Mouse (Mus musculus) embryonic facial prominence, embryonic 11.5 days (tissue): ENCODE data around the gene Oxct2a. TPM values are rescaled to one million over a fixed set of nuclear protein-coding genes. Genes with fewer than 3 reads are reported as not detected.

Experiments
- ATAC-seq: fragments of 200-750 bp; cut with Nextera tagmentation; replicated peaks from 2 replicates; pipeline ENCODE4 v1.8.0; 2017; ENCODE audit warnings: low read depth; ENCODE audit not compliant: insufficient number of reproducible peaks, low FRiP score, low TSS enrichment
- DNase-seq: peaks from one replicate; pipeline ENCODE4 v3.0.0-alpha.2; 2015; ENCODE audit warnings: low spot score
- H3K27ac ChIP-seq: fragments of 300-500 bp; sonication (generic); replicated peaks from 2 replicates; pipeline ENCODE4 v1.5.1; 2014; ENCODE audit warnings: mild to moderate bottlenecking, low read depth, low read length, control low read depth
- H3K27me3 ChIP-seq: fragments of 300-500 bp; sonication (generic); 2 replicates; pipeline ENCODE4 v1.6.1; 2014; ENCODE audit warnings: mild to moderate bottlenecking, low read length, moderate library complexity, mixed read lengths; ENCODE audit not compliant: control insufficient read depth, insufficient read depth
- H3K36me3 ChIP-seq: fragments of 300-500 bp; sonication (generic); replicated peaks from 2 replicates; pipeline ENCODE4 v1.6.1; 2014; ENCODE audit warnings: low read depth, mild to moderate bottlenecking, low read length, moderate library complexity, mixed read lengths; ENCODE audit not compliant: control insufficient read depth, insufficient read depth
- H3K4me1 ChIP-seq: fragments of 300-500 bp; sonication (generic); 2 replicates; pipeline ENCODE4 v1.6.1; 2014; ENCODE audit warnings: low read length, mixed read lengths; ENCODE audit not compliant: control insufficient read depth, insufficient read depth
- H3K4me2 ChIP-seq: fragments of 300-500 bp; sonication (generic); 2 replicates; pipeline ENCODE4 v1.6.1; 2014; ENCODE audit warnings: low read depth, mild to moderate bottlenecking, control low read depth, low read length, moderate library complexity
- H3K4me3 ChIP-seq: fragments of 300-500 bp; sonication (generic); 2 replicates; pipeline ENCODE4 v1.5.1; 2014; ENCODE audit warnings: low read depth, low read length, control low read depth
- H3K9ac ChIP-seq: fragments of 300-500 bp; sonication (generic); replicated peaks from 2 replicates; pipeline ENCODE4 v1.6.1; 2014; ENCODE audit warnings: mild to moderate bottlenecking, control low read depth, low read length
- H3K9me3 ChIP-seq: fragments of 300-500 bp; sonication (generic); replicated peaks from 2 replicates; pipeline ENCODE4 v1.6.1; 2016; ENCODE audit warnings: mild to moderate bottlenecking, low read length, inconsistent platforms, mixed read lengths; ENCODE audit not compliant: control insufficient read depth
- WGBS: fragments of 180-500 bp; shearing (Covaris S2); extraction: QIAGEN DNeasy Blood & Tissue Kit; methylation state at CpG from one replicate; pipeline ENCODE4 v1.1.7; 2014; 5-methylcytosine and 5-hydroxymethylcytosine counted together
- polyA plus RNA-seq: library from polyadenylated mRNA; unstranded; fragments of >200 nt; fragmentation: Nextera tagmentation; extraction: Ambion mirVana; gene quantifications from 2 replicates; pipeline ENCODE4 v1.2.1, GENCODE M21; 2014

Oxct2a gene
- polyA plus RNA-seq, 1 experiment from 2014 or later: not detected

- no peak for ATAC-seq
- 54% methylated on average over 3 of the region's 3 CpGs for WGBS
- Histone ChIP-seq H3K27me3 (no peaks in the 10 kb centered on the region), H3K9ac (no peak overlapping the region), H3K9me3 (no peaks in the 10 kb centered on the region), H3K27ac (no peak overlapping the region), H3K4me3 (no peak overlapping the region), H3K4me1 (no peaks in the 10 kb centered on the region), H3K36me3 (no peaks in the 10 kb centered on the region), H3K4me2 (no peak overlapping the region)
- no peak for DNase-seq
Observed at GRCm38 (mm10) chr4:123308292-123308691, 15.1 kb downstream of the Oxct2a start.

- Histone ChIP-seq H3K36me3 (peaks cover 6% of the 10 kb centered on the region), H3K9ac (no peak overlapping the region), H3K4me2 (no peak overlapping the region), H3K27me3 (no peaks in the 10 kb centered on the region), H3K27ac (no peak overlapping the region), H3K4me1 (no peaks in the 10 kb centered on the region), H3K9me3 (no peaks in the 10 kb centered on the region), H3K4me3 (no peak overlapping the region)
- 88% methylated on average over 10 of the region's 10 CpGs for WGBS
- ATAC-seq (no peak), DNase-seq (no peak)
Observed at GRCm38 (mm10) chr4:123306999-123307398, 16.4 kb downstream of the Oxct2a start.

DNA sequence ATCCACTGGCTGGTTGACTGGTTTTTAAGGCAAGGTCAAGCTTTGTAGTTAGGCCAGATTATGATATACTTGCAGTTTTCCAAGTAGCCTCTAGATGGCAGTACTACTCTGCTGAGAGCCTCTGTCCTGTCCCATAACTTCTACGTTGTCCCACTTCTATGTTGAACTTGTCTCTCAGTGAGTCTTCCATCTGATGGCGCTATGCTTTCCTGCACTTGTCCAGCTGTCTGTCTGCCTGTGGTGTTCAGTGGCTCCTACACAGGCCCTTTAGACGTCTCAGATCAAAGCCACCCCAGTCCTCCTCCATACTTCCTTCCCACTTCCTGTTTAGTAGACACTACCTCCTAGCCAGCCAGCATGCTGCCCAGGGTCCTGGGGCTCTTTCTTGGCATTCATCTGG, 17.6 kb downstream of the Oxct2a start:
- H3K9ac ChIP-seq: no peak overlapping the region
- H3K27me3 ChIP-seq: no peaks in the 10 kb centered on the region
- no peak overlapping the region for H3K27ac ChIP-seq
- H3K4me3 ChIP-seq: no peak overlapping the region
- no peaks in the 10 kb centered on the region for H3K9me3 ChIP-seq
- H3K36me3 ChIP-seq: peaks cover 6% of the 10 kb centered on the region
- H3K4me2 ChIP-seq: no peak overlapping the region
- ATAC-seq (no peak), DNase-seq (peak; percentile 78)
- no peaks in the 10 kb centered on the region for H3K4me1 ChIP-seq
- 28% methylated on average over 3 of the region's 3 CpGs for WGBS

GRCm38 (mm10) chr4:123298980-123299670, 24.3 kb downstream of the Oxct2a start:
- no peaks in the 10 kb centered on the region for H3K27me3 ChIP-seq
- H3K36me3 ChIP-seq: peaks cover 23% of the 10 kb centered on the region
- H3K9ac ChIP-seq: no peak overlapping the region
- WGBS: 94% methylated on average over 11 of the region's 11 CpGs
- H3K4me3 ChIP-seq: no peak overlapping the region
- H3K9me3 ChIP-seq: no peaks in the 10 kb centered on the region
- no peak overlapping the region for H3K27ac ChIP-seq
- H3K4me2 ChIP-seq: no peak overlapping the region
- no peak for ATAC-seq
- H3K4me1 ChIP-seq: no peaks in the 10 kb centered on the region
- no peak for DNase-seq

- DNase-seq (no peak), ATAC-seq (no peak)
- no peaks in the 10 kb centered on the region for H3K27me3 ChIP-seq
- no peak overlapping the region for H3K9ac ChIP-seq
- H3K27ac ChIP-seq: no peak overlapping the region
- H3K9me3 ChIP-seq: no peaks in the 10 kb centered on the region
- no peak overlapping the region for H3K4me2 ChIP-seq
- no peaks in the 10 kb centered on the region for H3K4me1 ChIP-seq
- peaks cover 25% of the 10 kb centered on the region for H3K36me3 ChIP-seq
- no peak overlapping the region for H3K4me3 ChIP-seq
- 91% methylated on average over 4 of the region's 4 CpGs for WGBS
Observed at GRCm38 (mm10) chr4:123298226-123298625, 25.2 kb downstream of the Oxct2a start.

- WGBS: 91% methylated on average over 21 of the region's 22 CpGs
- no peak overlapping the region for H3K27ac ChIP-seq
- H3K4me3 ChIP-seq: no peak overlapping the region
- peaks cover 21% of the 10 kb centered on the region for H3K36me3 ChIP-seq
- no peak for DNase-seq
- no peaks in the 10 kb centered on the region for H3K4me1 ChIP-seq
- no peak; the same call in 1 of the 2 replicates for ATAC-seq
- H3K4me2 ChIP-seq: no peak overlapping the region
- H3K9me3 ChIP-seq: no peaks in the 10 kb centered on the region
- no peaks in the 10 kb centered on the region for H3K27me3 ChIP-seq
- H3K9ac ChIP-seq: no peak overlapping the region
Observed at GRCm38 (mm10) chr4:123297195-123297960, 26.1 kb downstream of the Oxct2a start.

DNA sequence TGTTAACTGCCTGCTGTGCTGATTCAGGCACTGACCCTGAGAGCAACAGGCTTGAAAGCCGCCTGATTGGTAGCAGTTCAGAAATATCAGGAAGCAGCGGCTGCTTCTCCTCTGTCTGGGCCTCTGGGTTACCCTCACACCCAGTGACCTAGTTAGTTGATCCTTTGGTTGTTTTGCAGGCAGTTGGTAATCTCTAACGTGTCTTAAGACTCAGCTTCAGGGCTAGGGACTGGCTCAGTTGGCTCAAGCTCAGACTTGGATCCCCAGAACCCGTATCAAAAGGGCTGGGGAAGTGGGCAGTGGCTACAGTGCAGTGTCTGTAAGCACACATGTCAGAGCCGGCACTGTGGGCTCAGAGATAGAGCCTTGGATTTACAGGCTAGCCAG, 27.3 kb downstream of the Oxct2a start:
- H3K4me1 ChIP-seq: no peaks in the 10 kb centered on the region
- ATAC-seq (no peak), DNase-seq (no peak)
- H3K27ac ChIP-seq: no peak overlapping the region
- no peak overlapping the region for H3K4me2 ChIP-seq
- H3K4me3 ChIP-seq: no peak overlapping the region
- WGBS: 87% methylated on average over 5 of the region's 5 CpGs
- H3K27me3 ChIP-seq: no peaks in the 10 kb centered on the region
- peaks cover 20% of the 10 kb centered on the region for H3K36me3 ChIP-seq
- H3K9me3 ChIP-seq: no peaks in the 10 kb centered on the region
- no peak overlapping the region for H3K9ac ChIP-seq

DNA sequence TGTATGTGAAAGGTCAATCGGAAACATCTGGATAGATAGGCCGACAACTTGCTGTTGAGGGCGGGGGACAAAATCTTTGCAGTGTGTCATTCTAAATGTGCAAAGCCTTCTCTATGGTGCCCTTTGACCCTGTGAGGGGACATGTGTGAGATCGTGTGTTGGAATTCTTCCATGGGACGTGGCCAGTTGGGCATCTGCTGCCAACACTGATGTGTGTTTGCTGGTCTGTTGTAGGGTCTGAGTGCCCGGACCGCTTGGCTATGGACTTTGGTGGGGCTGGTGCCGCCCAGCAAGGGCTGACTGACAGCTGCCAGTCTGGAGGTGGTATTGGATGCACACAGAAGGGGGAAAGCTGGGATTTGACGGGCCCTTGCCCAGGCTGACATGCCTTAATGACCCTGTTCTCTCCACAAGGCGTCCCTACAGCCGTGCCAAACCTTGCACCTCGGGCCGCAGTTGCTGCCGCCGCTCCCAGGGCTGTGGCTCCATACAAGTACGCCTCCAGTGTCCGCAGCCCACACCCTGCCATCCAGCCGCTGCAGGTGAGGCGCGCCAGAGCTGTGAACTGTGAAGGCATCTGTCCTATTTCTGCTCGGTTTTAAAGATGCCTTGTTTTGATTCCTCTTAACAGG, 27.8 kb downstream of the Oxct2a start:
- DNase-seq (no peak), ATAC-seq (0 out of 2 replicates have a peak, but pooled peaks have one; percentile 21)
- WGBS: 89% methylated on average over 21 of the region's 21 CpGs
- H3K9ac ChIP-seq: no peak overlapping the region
- H3K36me3 ChIP-seq: peaks cover 24% of the 10 kb centered on the region
- no peaks in the 10 kb centered on the region for H3K27me3 ChIP-seq
- H3K4me2 ChIP-seq: no peak overlapping the region
- no peak overlapping the region for H3K4me3 ChIP-seq
- H3K27ac ChIP-seq: no peak overlapping the region
- no peaks in the 10 kb centered on the region for H3K4me1 ChIP-seq
- H3K9me3 ChIP-seq: no peaks in the 10 kb centered on the region
